Mouse (Mus musculus): ENCODE data around the gene Tmem256. TPM values are rescaled to one million over a fixed set of nuclear protein-coding genes. Genes with fewer than 3 reads are reported as not detected.
"Not testable (repeated sequence)": the region's sequence is repeated elsewhere in the genome, so short reads cannot be mapped to it uniquely, and the experiment has no call there.

Tmem256 gene
- polyA plus RNA-seq, 1 experiment from 2014 or later = 272 TPM

DNA sequence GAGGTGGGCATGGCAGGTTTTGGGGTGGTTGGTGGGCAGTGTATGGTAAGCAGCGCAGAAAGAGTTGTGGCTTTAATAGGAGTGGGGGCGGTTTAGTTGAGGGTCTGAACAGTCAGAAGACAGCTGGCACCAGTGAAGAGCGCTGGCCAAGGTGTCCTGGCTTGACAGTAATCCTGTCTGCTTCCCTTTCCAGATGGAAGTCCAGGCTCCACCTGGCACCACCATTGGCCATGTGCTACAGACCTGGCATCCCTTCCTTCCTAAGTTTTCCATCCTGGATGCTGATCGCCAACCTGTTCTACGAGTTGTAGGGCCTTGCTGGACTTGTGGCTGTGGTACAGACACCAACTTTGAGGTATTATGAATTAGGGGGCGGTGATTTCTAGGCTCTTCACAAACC lies 9.7 kb downstream of the Tmem256 start:
- no peak for ATAC-seq
- no peak overlapping the region for H3K27ac ChIP-seq (ENCODE audit: low read length)
- H3K4me2 ChIP-seq (ENCODE audit: low read length) = peak overlapping the region; percentile 53
- H3K4me3 ChIP-seq (replicated peaks; ENCODE audit: low read length) = no peak overlapping the region
- no peaks in the 10 kb centered on the region for H3K9me3 ChIP-seq (ENCODE audit: control insufficient read depth, low read length)
- peaks cover 18% of the 10 kb centered on the region; the same call in 1 of the 2 replicates for H3K36me3 ChIP-seq (ENCODE audit: control insufficient read depth, insufficient read depth)
- WGBS = 97% methylated on average over 6 of the region's 6 CpGs
- H3K9ac ChIP-seq (replicated peaks; ENCODE audit: low read depth, low read length) = no peak overlapping the region; the same call in 1 of the 2 replicates
- H3K4me1 ChIP-seq (replicated peaks; ENCODE audit: control insufficient read depth, insufficient read depth, low read length) = peaks cover 24% of the 10 kb centered on the region
- no peaks in the 10 kb centered on the region for H3K27me3 ChIP-seq (replicated peaks; ENCODE audit: control insufficient read depth, insufficient read depth, low read length)

DNA sequence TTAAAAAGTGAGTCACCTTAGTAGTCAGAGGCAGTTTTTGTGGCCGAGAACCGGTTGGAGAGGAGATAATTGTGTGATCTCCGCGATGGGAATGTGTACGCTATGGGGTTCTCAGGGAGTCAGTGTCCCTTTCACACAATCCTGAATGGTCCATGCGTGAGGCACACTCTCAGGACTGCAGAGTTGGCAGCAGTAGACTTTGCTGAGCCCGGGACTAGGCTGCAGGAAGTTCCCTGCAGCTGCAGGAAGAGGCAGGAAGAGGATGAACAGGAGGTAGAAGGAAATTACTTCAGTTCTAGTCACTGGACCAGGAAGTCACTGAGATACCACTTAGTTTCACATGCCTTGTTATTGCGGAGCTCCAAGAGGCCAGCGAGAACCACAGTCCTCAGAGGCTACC lies 10.8 kb downstream of the Tmem256 start:
- peaks cover 18% of the 10 kb centered on the region; the same call in 1 of the 2 replicates for H3K36me3 ChIP-seq (ENCODE audit: control insufficient read depth, insufficient read depth)
- H3K4me3 ChIP-seq (replicated peaks; ENCODE audit: low read length) = no peak overlapping the region
- H3K4me1 ChIP-seq (replicated peaks; ENCODE audit: control insufficient read depth, insufficient read depth, low read length) = peaks cover 24% of the 10 kb centered on the region
- H3K4me2 ChIP-seq (ENCODE audit: low read length) = no peak overlapping the region
- no peak overlapping the region for H3K9ac ChIP-seq (replicated peaks; ENCODE audit: low read depth, low read length)
- 91% methylated on average over 9 of the region's 9 CpGs for WGBS
- no peaks in the 10 kb centered on the region for H3K27me3 ChIP-seq (replicated peaks; ENCODE audit: control insufficient read depth, insufficient read depth, low read length)
- H3K9me3 ChIP-seq (ENCODE audit: control insufficient read depth, low read length) = no peaks in the 10 kb centered on the region
- H3K27ac ChIP-seq (ENCODE audit: low read length) = no peak overlapping the region
- ATAC-seq = no peak

DNA sequence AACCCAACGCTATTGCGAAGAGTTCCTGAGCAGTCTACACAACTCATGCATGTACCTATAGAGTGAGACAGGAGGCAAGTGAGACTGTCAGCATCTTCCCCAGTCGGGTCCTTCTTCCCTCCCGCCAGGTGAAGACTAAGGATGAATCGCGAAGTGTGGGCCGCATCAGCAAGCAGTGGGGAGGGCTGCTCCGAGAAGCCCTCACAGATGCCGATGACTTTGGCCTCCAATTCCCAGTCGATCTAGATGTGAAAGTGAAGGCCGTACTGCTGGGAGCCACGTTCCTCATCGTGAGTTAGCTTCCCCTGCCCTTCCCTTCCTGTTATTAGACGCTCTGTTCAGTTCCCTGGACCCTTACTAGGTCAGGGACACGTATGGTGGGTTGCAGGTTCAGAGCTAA lies 11.6 kb downstream of the Tmem256 start:
- Histone ChIP-seq H3K9me3 (ENCODE audit: control insufficient read depth, low read length) (no peaks in the 10 kb centered on the region), H3K27ac (ENCODE audit: low read length) (no peak overlapping the region), H3K27me3 (replicated peaks; ENCODE audit: control insufficient read depth, insufficient read depth, low read length) (no peaks in the 10 kb centered on the region), H3K9ac (replicated peaks; ENCODE audit: low read depth, low read length) (no peak overlapping the region), H3K36me3 (ENCODE audit: control insufficient read depth, insufficient read depth) (peaks cover 18% of the 10 kb centered on the region; the same call in 1 of the 2 replicates), H3K4me1 (replicated peaks; ENCODE audit: control insufficient read depth, insufficient read depth, low read length) (peaks cover 24% of the 10 kb centered on the region), H3K4me3 (replicated peaks; ENCODE audit: low read length) (no peak overlapping the region), H3K4me2 (ENCODE audit: low read length) (no peak overlapping the region)
- ATAC-seq = no peak
- WGBS = 95% methylated on average over 15 of the region's 15 CpGs

DNA sequence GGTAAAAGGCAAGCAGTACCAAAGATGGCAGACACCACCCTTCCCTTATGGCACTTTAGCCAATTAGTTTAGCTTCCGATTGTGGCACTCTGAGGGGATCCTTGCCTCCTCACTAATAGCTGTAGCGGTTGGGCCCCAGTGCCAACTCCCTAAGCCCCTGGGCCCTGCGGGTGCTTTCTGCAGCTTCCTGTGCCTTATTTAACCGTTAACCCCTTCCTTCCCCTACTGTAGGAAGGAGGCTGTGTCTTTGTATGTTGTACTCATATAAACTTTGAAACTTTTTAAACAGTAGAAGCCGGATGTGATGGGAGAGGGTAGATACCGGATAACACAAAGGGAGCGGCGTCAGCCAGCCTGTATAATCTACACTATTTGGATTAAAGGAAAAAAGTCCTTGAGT lies 12.4 kb downstream of the Tmem256 start:
- ATAC-seq = no peak
- Histone ChIP-seq H3K27ac (ENCODE audit: low read length) (no peak overlapping the region), H3K36me3 (ENCODE audit: control insufficient read depth, insufficient read depth) (peaks cover 18% of the 10 kb centered on the region; the same call in 1 of the 2 replicates), H3K9me3 (ENCODE audit: control insufficient read depth, low read length) (no peaks in the 10 kb centered on the region), H3K27me3 (replicated peaks; ENCODE audit: control insufficient read depth, insufficient read depth, low read length) (no peaks in the 10 kb centered on the region), H3K4me1 (replicated peaks; ENCODE audit: control insufficient read depth, insufficient read depth, low read length) (peaks cover 20% of the 10 kb centered on the region), H3K4me3 (replicated peaks; ENCODE audit: low read length) (no peak overlapping the region), H3K4me2 (ENCODE audit: low read length) (no peak overlapping the region), H3K9ac (replicated peaks; ENCODE audit: low read depth, low read length) (no peak overlapping the region)
- 65% methylated on average over 8 of the region's 8 CpGs for WGBS

DNA sequence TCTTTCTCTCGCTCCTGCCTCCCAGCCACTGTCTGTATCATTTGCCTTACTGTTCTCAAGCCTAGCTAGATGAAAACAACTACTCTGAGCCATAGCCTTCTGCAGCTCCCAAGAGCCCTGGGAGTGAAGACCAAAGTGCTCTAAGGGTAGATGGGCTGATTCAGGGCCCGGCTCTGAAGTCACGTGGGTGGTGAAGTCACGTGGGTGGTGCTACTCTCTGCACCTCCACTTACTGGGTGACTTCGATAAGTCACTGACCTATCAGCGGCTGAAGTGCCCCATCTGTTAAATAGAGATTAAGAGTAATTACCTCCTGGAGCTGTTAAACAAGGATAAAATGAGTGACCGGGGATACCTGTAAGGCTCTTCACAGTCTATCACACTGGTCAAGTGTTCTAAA lies 15.7 kb downstream of the Tmem256 start:
- 80% methylated on average over 7 of the region's 7 CpGs for WGBS
- Histone ChIP-seq H3K4me3 (replicated peaks; ENCODE audit: low read length) (no peak overlapping the region), H3K9me3 (ENCODE audit: control insufficient read depth, low read length) (no peaks in the 10 kb centered on the region), H3K36me3 (ENCODE audit: control insufficient read depth, insufficient read depth) (peaks cover 10% of the 10 kb centered on the region; the same call in 1 of the 2 replicates), H3K9ac (replicated peaks; ENCODE audit: low read depth, low read length) (no peak overlapping the region), H3K27me3 (replicated peaks; ENCODE audit: control insufficient read depth, insufficient read depth, low read length) (peaks cover 16% of the 10 kb centered on the region), H3K4me2 (ENCODE audit: low read length) (no peak overlapping the region), H3K27ac (ENCODE audit: low read length) (no peak overlapping the region), H3K4me1 (replicated peaks; ENCODE audit: control insufficient read depth, insufficient read depth, low read length) (no peaks in the 10 kb centered on the region)
- ATAC-seq = no peak

DNA sequence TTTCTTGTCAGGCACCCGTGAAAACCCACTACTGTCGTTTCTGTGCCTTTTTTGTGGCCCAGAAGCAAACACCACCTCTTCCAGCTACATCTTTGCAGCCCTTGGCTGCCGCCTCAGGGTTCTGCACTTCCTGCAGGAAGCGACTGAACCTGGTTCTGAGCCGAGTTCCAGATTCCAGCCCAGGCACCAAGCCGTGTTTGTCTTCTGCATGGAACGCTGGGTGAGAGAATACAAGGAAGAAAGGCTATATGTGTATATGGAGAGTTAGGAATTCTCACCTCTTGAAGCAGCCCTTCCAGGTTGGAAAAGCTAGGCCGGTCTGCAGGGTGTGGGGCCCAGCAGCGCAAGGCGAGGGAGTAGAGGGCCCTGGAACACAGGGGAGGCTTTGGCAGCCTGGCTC lies 16.4 kb downstream of the Tmem256 start:
- Histone ChIP-seq H3K27ac (ENCODE audit: low read length) (no peak overlapping the region), H3K4me3 (replicated peaks; ENCODE audit: low read length) (no peak overlapping the region), H3K4me2 (ENCODE audit: low read length) (no peak overlapping the region), H3K9ac (replicated peaks; ENCODE audit: low read depth, low read length) (no peak overlapping the region), H3K9me3 (ENCODE audit: control insufficient read depth, low read length) (no peaks in the 10 kb centered on the region), H3K27me3 (replicated peaks; ENCODE audit: control insufficient read depth, insufficient read depth, low read length) (peaks cover 17% of the 10 kb centered on the region), H3K4me1 (replicated peaks; ENCODE audit: control insufficient read depth, insufficient read depth, low read length) (no peaks in the 10 kb centered on the region), H3K36me3 (ENCODE audit: control insufficient read depth, insufficient read depth) (peaks cover 9% of the 10 kb centered on the region; the same call in 1 of the 2 replicates)
- 89% methylated on average over 10 of the region's 10 CpGs for WGBS
- no peak for ATAC-seq

DNA sequence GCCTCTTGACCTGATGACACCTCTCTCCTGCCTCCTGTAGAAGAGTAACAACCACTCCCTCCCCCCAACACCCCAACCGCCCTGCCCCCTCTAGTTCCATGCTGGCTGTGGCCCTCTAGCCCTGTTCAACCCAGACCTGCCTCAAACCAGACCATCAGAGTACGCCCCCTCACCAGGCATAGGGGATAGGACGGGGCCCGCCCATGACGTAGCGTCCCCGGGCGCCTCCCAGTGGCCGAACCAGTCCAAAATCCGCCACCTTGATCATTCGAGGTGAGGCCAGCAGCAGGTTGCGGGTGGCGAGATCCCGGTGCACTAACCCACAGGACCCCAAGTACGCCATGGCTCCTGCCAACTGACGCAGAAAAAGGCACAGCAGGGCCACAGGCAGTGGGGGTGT lies 17.0 kb downstream of the Tmem256 start:
- no peak overlapping the region for H3K4me3 ChIP-seq (replicated peaks; ENCODE audit: low read length)
- H3K27ac ChIP-seq (ENCODE audit: low read length) = no peak overlapping the region
- H3K4me2 ChIP-seq (ENCODE audit: low read length) = no peak overlapping the region
- no peaks in the 10 kb centered on the region for H3K4me1 ChIP-seq (replicated peaks; ENCODE audit: control insufficient read depth, insufficient read depth, low read length)
- H3K27me3 ChIP-seq (replicated peaks; ENCODE audit: control insufficient read depth, insufficient read depth, low read length) = peaks cover 17% of the 10 kb centered on the region
- ATAC-seq = peak; percentile 45; the same call in 1 of the 2 replicates
- no peak overlapping the region for H3K9ac ChIP-seq (replicated peaks; ENCODE audit: low read depth, low read length)
- WGBS = 13% methylated on average over 16 of the region's 16 CpGs
- H3K36me3 ChIP-seq (ENCODE audit: control insufficient read depth, insufficient read depth) = peaks cover 4% of the 10 kb centered on the region; the same call in 1 of the 2 replicates
- no peaks in the 10 kb centered on the region for H3K9me3 ChIP-seq (ENCODE audit: control insufficient read depth, low read length)

DNA sequence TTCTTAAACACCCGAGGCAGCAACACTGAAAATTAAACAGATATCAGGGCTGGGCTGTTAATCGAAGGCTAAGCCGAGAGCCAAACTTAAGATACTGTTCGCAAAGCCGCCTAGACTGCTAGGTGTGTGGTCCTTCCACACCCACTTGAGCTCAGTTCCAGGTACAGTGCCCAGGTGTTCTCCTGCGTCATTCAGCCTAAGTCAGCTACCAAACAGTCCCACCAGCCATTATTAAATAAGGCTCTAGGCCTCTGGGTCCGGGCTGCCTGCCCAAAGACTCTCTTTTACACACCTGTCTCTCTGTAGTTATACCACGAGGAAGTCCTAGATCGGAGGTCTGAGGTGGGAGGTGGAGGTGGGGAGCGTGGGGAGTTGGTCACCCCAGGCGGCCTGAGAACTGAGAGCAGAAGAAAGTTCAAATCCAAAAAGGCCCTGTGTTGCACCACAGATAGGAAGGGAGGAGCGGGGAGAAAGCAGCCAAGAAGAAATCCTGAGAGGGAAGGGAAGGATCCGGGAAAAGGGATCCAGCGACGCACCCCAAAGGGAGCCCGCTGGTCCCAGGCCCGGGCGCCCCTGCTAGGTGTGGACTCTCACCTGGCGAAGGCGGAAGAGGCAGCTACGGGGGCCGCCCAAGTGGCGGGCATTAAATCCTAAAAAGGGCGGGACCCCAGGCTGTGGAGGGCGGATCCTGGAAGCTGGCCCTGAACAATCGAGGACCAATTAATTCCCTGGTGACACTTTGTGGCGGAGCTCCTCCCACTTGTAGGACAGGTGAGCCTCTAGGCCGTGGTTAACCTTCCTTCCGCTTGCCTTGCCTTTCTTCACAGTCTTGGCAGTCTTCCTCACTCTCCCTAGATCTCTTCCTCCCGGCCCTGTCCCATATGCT lies 20.0 kb downstream of the Tmem256 start, which contains the start of gene Tnk1:
Gene Tnk1 (minus strand): TSS at position 618 of the 886 bp plus-strand sequence.
- Histone ChIP-seq H3K9ac (replicated peaks; ENCODE audit: low read depth, low read length) (no peak within 1 kb of the TSS), H3K4me3 (replicated peaks; ENCODE audit: low read length) (no peak within 1 kb of the TSS), H3K4me2 (ENCODE audit: low read length) (no peak within 1 kb of the TSS), H3K9me3 (ENCODE audit: control insufficient read depth, low read length) (no peaks in the 10 kb centered on the region), H3K27me3 (replicated peaks; ENCODE audit: control insufficient read depth, insufficient read depth, low read length) (peaks cover 17% of the 10 kb centered on the region), H3K4me1 (replicated peaks; ENCODE audit: control insufficient read depth, insufficient read depth, low read length) (no peaks in the 10 kb centered on the region), H3K36me3 (ENCODE audit: control insufficient read depth, insufficient read depth) (no peaks in the 10 kb centered on the region), H3K27ac (ENCODE audit: low read length) (no peak within 1 kb of the TSS)
- ATAC-seq = no peak
- 21% methylated on average over 30 of the region's 30 CpGs for WGBS

DNA sequence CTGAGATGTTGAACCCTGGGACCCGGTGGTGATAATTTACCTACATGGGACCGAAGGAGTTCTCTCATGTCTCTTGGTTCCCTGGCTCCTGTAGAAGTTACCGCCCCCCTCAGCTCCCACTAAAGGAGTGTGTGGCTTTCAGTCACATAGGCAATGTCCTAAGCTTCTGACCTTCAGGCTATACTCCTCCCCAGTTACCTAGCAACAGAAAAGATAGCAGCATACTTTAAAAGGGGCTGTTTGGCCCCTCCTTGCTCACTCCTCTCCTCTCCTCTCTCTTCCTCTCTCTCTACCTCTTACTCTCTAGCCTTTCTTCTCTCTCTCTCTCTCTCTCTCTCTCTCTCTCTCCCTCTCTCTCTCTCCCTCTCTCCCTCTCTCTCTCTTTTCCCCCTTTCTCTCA lies 25.4 kb downstream of the Tmem256 start:
- H3K4me3 ChIP-seq (replicated peaks; ENCODE audit: low read length); H3K27me3 ChIP-seq (replicated peaks; ENCODE audit: control insufficient read depth, insufficient read depth, low read length); H3K9me3 ChIP-seq (ENCODE audit: control insufficient read depth, low read length); H3K36me3 ChIP-seq (ENCODE audit: control insufficient read depth, insufficient read depth); ATAC-seq; H3K4me2 ChIP-seq (ENCODE audit: low read length); H3K9ac ChIP-seq (replicated peaks; ENCODE audit: low read depth, low read length); H3K27ac ChIP-seq (ENCODE audit: low read length); H3K4me1 ChIP-seq (replicated peaks; ENCODE audit: control insufficient read depth, insufficient read depth, low read length): not testable (repeated sequence)
- 92% methylated on average over 3 of the region's 3 CpGs for WGBS
